Mouse (Mus musculus) stomach, embryonic 15.5 days (tissue): ENCODE data around the gene Mmp24. TPM values are rescaled to one million over a fixed set of nuclear protein-coding genes. Genes with fewer than 3 reads are reported as not detected.
"Not testable (repeated sequence)": the region's sequence is repeated elsewhere in the genome, so short reads cannot be mapped to it uniquely, and the experiment has no call there.

Experiments
- ATAC-seq: fragments of 200-750 bp; cut with Nextera tagmentation; 2 replicates; pipeline ENCODE4 v1.8.0; 2017; ENCODE audit warnings: low read depth, moderate number of reproducible peaks, moderate TSS enrichment; ENCODE audit not compliant: insufficient read depth, low FRiP score
- H3K27ac ChIP-seq: fragments of 300-500 bp; sonication (generic); 2 replicates; pipeline ENCODE4 v1.5.1; 2015; ENCODE audit warnings: mild to moderate bottlenecking, inconsistent platforms
- H3K27me3 ChIP-seq: fragments of 300-500 bp; sonication (generic); replicated peaks from 2 replicates; pipeline ENCODE4 v1.6.1; 2015; ENCODE audit warnings: inconsistent platforms
- H3K36me3 ChIP-seq: fragments of 300-500 bp; sonication (generic); 2 replicates; pipeline ENCODE4 v1.6.1; 2015; ENCODE audit warnings: inconsistent platforms
- H3K4me1 ChIP-seq: fragments of 300-500 bp; sonication (generic); 2 replicates; pipeline ENCODE4 v1.6.1; 2015; ENCODE audit warnings: inconsistent platforms
- H3K4me2 ChIP-seq: fragments of 300-500 bp; sonication (generic); 2 replicates; pipeline ENCODE4 v1.6.1; 2015; ENCODE audit warnings: mild to moderate bottlenecking, inconsistent platforms
- H3K4me3 ChIP-seq: fragments of 300-500 bp; sonication (generic); replicated peaks from 2 replicates; pipeline ENCODE4 v1.5.1; 2015; ENCODE audit warnings: inconsistent platforms
- H3K9ac ChIP-seq: fragments of 300-500 bp; sonication (generic); 2 replicates; pipeline ENCODE4 v1.6.1; 2015; ENCODE audit warnings: inconsistent platforms
- H3K9me3 ChIP-seq: fragments of 300-500 bp; sonication (generic); 2 replicates; pipeline ENCODE4 v1.6.1; 2016; ENCODE audit warnings: inconsistent platforms
- WGBS: fragments of 180-500 bp; shearing (Covaris S2); methylation state at CpG from one replicate; pipeline ENCODE4 v1.1.7; 2015; 5-methylcytosine and 5-hydroxymethylcytosine counted together
- polyA plus RNA-seq: library from polyadenylated mRNA; unstranded; fragments of >200 nt; fragmentation: Nextera tagmentation; extraction: Ambion mirVana; gene quantifications from 2 replicates; pipeline ENCODE4 v1.2.1, GENCODE M21; 2015

The Mmp24 gene
- 0.22 and 0.32 TPM in 2 replicates for polyA plus RNA-seq

DNA sequence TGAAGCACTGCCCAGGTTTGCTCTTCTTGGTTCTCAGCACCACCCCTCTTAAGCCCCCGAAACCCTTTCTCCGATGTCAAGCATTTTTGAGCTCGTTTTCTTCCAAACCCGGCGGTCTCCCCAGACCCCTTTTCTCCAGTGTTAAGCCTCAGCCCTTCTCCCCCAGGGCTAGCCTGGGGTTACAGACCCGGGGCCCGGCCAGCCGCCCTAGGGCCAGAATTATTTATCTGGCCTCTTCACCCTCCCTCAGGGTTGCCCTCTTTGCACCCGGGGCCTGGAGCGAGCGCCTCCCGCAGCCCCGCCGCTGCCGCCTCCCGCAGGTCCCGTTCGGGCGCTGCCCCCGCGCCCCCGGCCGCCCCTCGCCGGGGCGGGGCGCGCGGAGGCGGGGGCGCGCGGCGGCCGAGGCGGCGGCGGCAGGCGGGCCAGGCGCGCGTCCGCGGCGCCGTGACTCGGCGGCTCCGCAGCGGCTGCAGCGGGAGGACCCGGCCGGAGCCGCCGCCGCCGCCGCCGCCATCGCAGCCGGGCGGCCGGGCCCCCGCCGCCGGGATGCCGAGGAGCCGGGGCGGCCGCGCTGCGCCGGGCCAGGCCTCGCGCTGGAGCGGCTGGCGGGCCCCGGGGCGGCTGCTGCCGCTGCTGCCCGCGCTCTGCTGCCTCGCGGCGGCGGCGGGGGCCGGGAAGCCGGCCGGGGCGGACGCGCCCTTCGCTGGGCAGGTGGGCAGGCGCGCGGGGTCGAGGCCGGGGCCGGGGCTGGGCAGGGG is at the start of gene Mmp24:
TSS of gene Mmp24 (plus strand) at position 416 of the 758 bp plus-strand sequence.
- no peak within 1 kb of the TSS for H3K9ac ChIP-seq
- H3K4me2 ChIP-seq, result peak within 1 kb of the TSS; percentile 99
- peaks cover 36% of the 10 kb centered on the region for H3K27me3 ChIP-seq
- H3K4me3 ChIP-seq, result peak within 1 kb of the TSS; percentile 48
- H3K4me1 ChIP-seq, result peaks cover 9% of the 10 kb centered on the region; the same call in 1 of the 2 replicates
- H3K36me3 ChIP-seq, result no peaks in the 10 kb centered on the region
- no peaks in the 10 kb centered on the region for H3K9me3 ChIP-seq
- no peak for ATAC-seq
- H3K27ac ChIP-seq, result no peak within 1 kb of the TSS
- 2% methylated on average over 49 of the region's 100 CpGs for WGBS

- Histone ChIP-seq H3K4me2 (no peak overlapping the region), H3K27ac (peak overlapping the region; percentile 53; the same call in 1 of the 2 replicates), H3K9ac (no peak overlapping the region), H3K4me3 (no peak overlapping the region), H3K27me3 (no peaks in the 10 kb centered on the region), H3K36me3 (no peaks in the 10 kb centered on the region), H3K4me1 (peaks cover 6% of the 10 kb centered on the region), H3K9me3 (no peaks in the 10 kb centered on the region)
- ATAC-seq, result no peak
- WGBS, result 62% methylated on average over 7 of the region's 7 CpGs
These were observed 48.8 kb upstream of the Mmp24 start for GRCm38 (mm10) chr2:155726302-155726701.

GRCm38 (mm10) chr2:155727764-155728395 is 47.3 kb upstream of the Mmp24 start:
- ATAC-seq, result peak; percentile 82

GRCm38 (mm10) chr2:155728742-155729141 is 46.4 kb upstream of the Mmp24 start:
- no peaks in the 10 kb centered on the region for H3K9me3 ChIP-seq
- peak overlapping the region; percentile 93 for H3K4me3 ChIP-seq
- H3K4me1 ChIP-seq, result peaks cover 6% of the 10 kb centered on the region
- peak overlapping the region; percentile 68 for H3K27ac ChIP-seq
- WGBS, result 3% methylated on average over 15 of the region's 15 CpGs
- peak overlapping the region; percentile 89 for H3K4me2 ChIP-seq
- no peak; the same call in 1 of the 2 replicates for ATAC-seq
- H3K9ac ChIP-seq, result peak overlapping the region; percentile 76
- no peaks in the 10 kb centered on the region for H3K36me3 ChIP-seq
- H3K27me3 ChIP-seq, result no peaks in the 10 kb centered on the region

More at GRCm38 (mm10) chr2:155727764-155728395, 47.3 kb upstream of the Mmp24 start:
- no peak overlapping the region for H3K9ac ChIP-seq
- peak overlapping the region; percentile 93 for H3K4me3 ChIP-seq
- peak overlapping the region; percentile 89 for H3K4me2 ChIP-seq
- no peaks in the 10 kb centered on the region for H3K27me3 ChIP-seq
- peak overlapping the region; percentile 68 for H3K27ac ChIP-seq
- H3K9me3 ChIP-seq, result no peaks in the 10 kb centered on the region
- H3K36me3 ChIP-seq, result no peaks in the 10 kb centered on the region
- WGBS, result 52% methylated on average over 7 of the region's 7 CpGs
- H3K4me1 ChIP-seq, result peaks cover 6% of the 10 kb centered on the region

GRCm38 (mm10) chr2:155729158-155729645 is 45.9 kb upstream of the Mmp24 start, which contains the start of gene Edem2:
Edem2 (minus strand) TSS chr2:155729475.
- H3K4me1 ChIP-seq, result peaks cover 6% of the 10 kb centered on the region
- no peaks in the 10 kb centered on the region for H3K27me3 ChIP-seq
- WGBS, result under 1% methylated on average over 33 of the region's 33 CpGs
- peak within 1 kb of the TSS; percentile 76 for H3K9ac ChIP-seq
- peak within 1 kb of the TSS; percentile 93 for H3K4me3 ChIP-seq
- peak within 1 kb of the TSS; percentile 89 for H3K4me2 ChIP-seq
- peak within 1 kb of the TSS; percentile 68 for H3K27ac ChIP-seq
- no peaks in the 10 kb centered on the region for H3K9me3 ChIP-seq
- peak; percentile 88 for ATAC-seq
- no peaks in the 10 kb centered on the region for H3K36me3 ChIP-seq

GRCm38 (mm10) chr2:155735080-155735479 is 40.1 kb upstream of the Mmp24 start:
- ATAC-seq, result peak; percentile 43; the same call in 1 of the 2 replicates
- Histone ChIP-seq H3K27ac (peak overlapping the region; percentile 45), H3K4me3 (no peak overlapping the region), H3K9ac (no peak overlapping the region), H3K9me3 (no peaks in the 10 kb centered on the region), H3K4me1 (no peaks in the 10 kb centered on the region), H3K4me2 (no peak overlapping the region), H3K27me3 (no peaks in the 10 kb centered on the region), H3K36me3 (no peaks in the 10 kb centered on the region)
- WGBS, result 43% methylated on average over 5 of the region's 5 CpGs

DNA sequence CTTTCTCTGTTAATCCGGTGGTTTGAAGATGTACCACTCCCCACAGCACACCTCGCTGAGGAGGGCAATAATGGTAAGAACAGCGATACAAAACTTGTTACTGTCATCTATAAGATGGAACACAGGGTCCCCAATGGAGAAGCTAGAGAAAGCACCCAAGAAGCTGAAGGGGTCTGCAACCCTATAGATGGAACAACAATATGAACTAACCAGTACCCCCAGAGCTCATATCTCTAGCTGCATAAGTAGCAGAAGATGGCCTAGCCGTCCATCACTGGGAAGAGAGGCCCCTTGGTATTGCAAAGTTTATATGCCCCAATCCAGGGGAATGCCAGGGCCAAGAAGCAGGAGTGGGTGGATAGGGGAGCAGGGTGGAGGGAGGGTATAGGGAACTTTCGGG is 39.4 kb upstream of the Mmp24 start, which contains the start of gene Gm17581:
TSS of gene Gm17581 (minus strand) at position 101 of the 400 bp plus-strand sequence.
- not testable (repeated sequence) for H3K4me2 ChIP-seq, H3K9me3 ChIP-seq, H3K36me3 ChIP-seq, H3K27me3 ChIP-seq, H3K4me3 ChIP-seq, H3K9ac ChIP-seq, ATAC-seq, H3K4me1 ChIP-seq
- peak within 1 kb of the TSS; percentile 45 for H3K27ac ChIP-seq
- WGBS, result 83% methylated on average over 5 of the region's 5 CpGs

DNA sequence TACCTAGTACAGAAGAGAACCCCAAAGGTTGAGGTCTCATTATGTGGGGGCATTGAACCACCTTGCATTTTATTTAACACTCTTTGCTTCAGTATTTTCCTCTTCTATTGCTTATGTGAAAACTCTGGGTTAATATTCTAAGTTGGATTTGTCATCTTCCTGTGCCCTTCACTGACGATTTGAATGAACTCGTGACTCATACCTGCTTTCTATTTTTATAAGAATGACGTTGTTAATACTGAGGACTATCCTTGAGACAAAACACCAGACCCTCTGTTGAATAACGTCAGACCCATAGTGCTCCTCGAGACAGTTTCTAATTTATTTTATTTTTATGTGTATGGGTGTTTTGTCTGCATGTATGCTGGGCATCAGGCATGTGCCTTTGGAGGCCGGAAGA is 38.2 kb upstream of the Mmp24 start:
- H3K36me3 ChIP-seq, result no peaks in the 10 kb centered on the region
- H3K4me3 ChIP-seq, result no peak overlapping the region
- ATAC-seq, result no peak
- H3K4me1 ChIP-seq, result no peaks in the 10 kb centered on the region
- H3K9me3 ChIP-seq, result no peaks in the 10 kb centered on the region
- no peak overlapping the region for H3K9ac ChIP-seq
- no peak overlapping the region for H3K27ac ChIP-seq
- H3K4me2 ChIP-seq, result no peak overlapping the region
- WGBS, result 67% methylated on average over 6 of the region's 6 CpGs
- H3K27me3 ChIP-seq, result no peaks in the 10 kb centered on the region

- Histone ChIP-seq H3K9ac (no peak overlapping the region), H3K4me2 (no peak overlapping the region), H3K4me1 (peaks cover 7% of the 10 kb centered on the region), H3K27me3 (no peaks in the 10 kb centered on the region), H3K9me3 (no peaks in the 10 kb centered on the region), H3K27ac (no peak overlapping the region), H3K4me3 (no peak overlapping the region), H3K36me3 (no peaks in the 10 kb centered on the region)
- 65% methylated on average over 9 of the region's 9 CpGs for WGBS
- no peak for ATAC-seq
These were observed 37.3 kb upstream of the Mmp24 start for GRCm38 (mm10) chr2:155737803-155738202.

- H3K9ac ChIP-seq, result no peak overlapping the region
- 60% methylated on average over 11 of the region's 11 CpGs for WGBS
- peak; percentile 27; the same call in 1 of the 2 replicates for ATAC-seq
- peaks cover 11% of the 10 kb centered on the region for H3K4me1 ChIP-seq
- no peak overlapping the region for H3K4me3 ChIP-seq
- H3K27me3 ChIP-seq, result no peaks in the 10 kb centered on the region
- H3K27ac ChIP-seq, result peak overlapping the region; percentile 35; the same call in 1 of the 2 replicates
- H3K36me3 ChIP-seq, result no peaks in the 10 kb centered on the region
- H3K4me2 ChIP-seq, result no peak overlapping the region
- H3K9me3 ChIP-seq, result no peaks in the 10 kb centered on the region
These were observed 32.9 kb upstream of the Mmp24 start for GRCm38 (mm10) chr2:155742211-155742610.

GRCm38 (mm10) chr2:155742931-155743337 is 32.2 kb upstream of the Mmp24 start:
- Histone ChIP-seq H3K9ac (no peak overlapping the region), H3K4me3 (no peak overlapping the region), H3K36me3 (no peaks in the 10 kb centered on the region), H3K4me2 (no peak overlapping the region), H3K27me3 (no peaks in the 10 kb centered on the region), H3K27ac (peak overlapping the region; percentile 35; the same call in 1 of the 2 replicates), H3K9me3 (no peaks in the 10 kb centered on the region), H3K4me1 (peaks cover 11% of the 10 kb centered on the region)
- ATAC-seq, result peak; percentile 63
- WGBS, result 44% methylated on average over 12 of the region's 12 CpGs

GRCm38 (mm10) chr2:155743351-155743750 is 31.8 kb upstream of the Mmp24 start:
- no peak overlapping the region for H3K4me3 ChIP-seq
- H3K27me3 ChIP-seq, result no peaks in the 10 kb centered on the region
- no peak overlapping the region for H3K4me2 ChIP-seq
- no peak for ATAC-seq
- no peaks in the 10 kb centered on the region for H3K36me3 ChIP-seq
- H3K27ac ChIP-seq, result no peak overlapping the region
- WGBS, result 79% methylated on average over 9 of the region's 9 CpGs
- no peak overlapping the region for H3K9ac ChIP-seq
- peaks cover 11% of the 10 kb centered on the region for H3K4me1 ChIP-seq
- no peaks in the 10 kb centered on the region for H3K9me3 ChIP-seq
